Mouse (Mus musculus): ENCODE data around the gene Hist1h3a.
A peak's percentile ranks its signal among the peaks of the same experiment; 100 is the strongest.
"Not testable (repeated sequence)": the region's sequence is repeated elsewhere in the genome, so short reads cannot be mapped to it uniquely, and the experiment has no call there.

Gene Hist1h3a

GRCm38 (mm10) chr13:23761871-23762821 is at the start of gene Hist1h3a:
Hist1h3a (minus strand) TSS chr13:23762386.
- peak; percentile 70 for DNase-seq

- DNase-seq, result no peak
Measured at GRCm38 (mm10) chr13:23806422-23807052, 44.4 kb upstream of the Hist1h3a start, which contains the start of gene Slc17a2. Slc17a2 (plus strand) TSS chr13:23806993.

GRCm38 (mm10) chr13:23804532-23804931 is 42.3 kb upstream of the Hist1h3a start:
- DNase-seq, result no peak

GRCm38 (mm10) chr13:23799405-23799804 is 37.2 kb upstream of the Hist1h3a start:
- no peak for DNase-seq

GRCm38 (mm10) chr13:23792520-23792919 is 30.3 kb upstream of the Hist1h3a start:
- peak; percentile 41 for DNase-seq

- DNase-seq, result no peak
Measured at GRCm38 (mm10) chr13:23779025-23779424, 16.8 kb upstream of the Hist1h3a start.

GRCm38 (mm10) chr13:23778339-23778738 is 16.2 kb upstream of the Hist1h3a start:
- DNase-seq, result no peak

GRCm38 (mm10) chr13:23772561-23773313 is 10.6 kb upstream of the Hist1h3a start:
- peak; percentile 63 for DNase-seq

- not testable (repeated sequence) for DNase-seq
Measured at GRCm38 (mm10) chr13:23769613-23770012, 7.4 kb upstream of the Hist1h3a start, which contains the start of gene Trim38. Trim38 (plus strand) TSS chr13:23769913.

- DNase-seq, result no peak
Measured at GRCm38 (mm10) chr13:23768834-23769397, 6.7 kb upstream of the Hist1h3a start.

- DNase-seq, result no peak
Measured at GRCm38 (mm10) chr13:23766772-23767171, 4.6 kb upstream of the Hist1h3a start.

- DNase-seq, result no peak
Measured at GRCm38 (mm10) chr13:23765172-23765513, 3.0 kb upstream of the Hist1h3a start.

- no peak for DNase-seq
Measured at GRCm38 (mm10) chr13:23764324-23765171, 2.4 kb upstream of the Hist1h3a start.

- peak; percentile 83 for DNase-seq
Measured at GRCm38 (mm10) chr13:23763586-23764323, 1.6 kb upstream of the Hist1h3a start, which contains the start of gene Hist1h1a. Hist1h1a (plus strand) TSS chr13:23763666.

- no peak for DNase-seq
Measured at GRCm38 (mm10) chr13:23763242-23763585, 1.0 kb upstream of the Hist1h3a start.

GRCm38 (mm10) chr13:23760972-23761864 is 968 bp downstream of the Hist1h3a start, which contains the start of gene Hist1h4a:
Hist1h4a (minus strand) TSS chr13:23761230.
- DNase-seq, result peak; percentile 99

GRCm38 (mm10) chr13:23760240-23760971 is 1.8 kb downstream of the Hist1h3a start:
- DNase-seq, result no peak

GRCm38 (mm10) chr13:23759916-23760239 is 2.3 kb downstream of the Hist1h3a start:
- DNase-seq, result no peak

- no peak for DNase-seq
Measured at GRCm38 (mm10) chr13:23759251-23759771, 2.9 kb downstream of the Hist1h3a start.
